Mouse (Mus musculus) stomach, embryonic 14.5 days (tissue): ENCODE measurements around the gene Ttc6. TPM values are rescaled to one million over a fixed set of nuclear protein-coding genes. Genes with fewer than 3 reads are reported as not detected.
A peak's percentile ranks its signal among the peaks of the same experiment; 100 is the strongest.

ENCODE experiments used
- ATAC-seq: fragments of 200-750 bp; cut with Nextera tagmentation; 2 replicates; pipeline ENCODE4 v1.8.0; 2017; ENCODE audit warnings: low read depth, moderate TSS enrichment; ENCODE audit not compliant: insufficient number of reproducible peaks, insufficient read depth, low FRiP score
- H3K27ac ChIP-seq: fragments of 300-500 bp; sonication (generic); 2 replicates; pipeline ENCODE4 v1.5.1; 2014; ENCODE audit warnings: mild to moderate bottlenecking, low read length, moderate library complexity, mixed read lengths
- H3K27me3 ChIP-seq: fragments of 300-500 bp; sonication (generic); 2 replicates; pipeline ENCODE4 v1.6.1; 2014; ENCODE audit warnings: low read length, control low read depth, mixed read lengths; ENCODE audit not compliant: control insufficient read depth, insufficient read depth
- H3K36me3 ChIP-seq: fragments of 300-500 bp; sonication (generic); 2 replicates; pipeline ENCODE4 v1.6.1; 2014; ENCODE audit warnings: mild to moderate bottlenecking, control low read depth, low read length, moderate library complexity, mixed read lengths; ENCODE audit not compliant: control insufficient read depth, insufficient read depth
- H3K4me1 ChIP-seq: fragments of 300-500 bp; sonication (generic); 2 replicates; pipeline ENCODE4 v1.6.1; 2014; ENCODE audit warnings: low read length, control low read depth, mixed read lengths; ENCODE audit not compliant: control insufficient read depth, insufficient read depth
- H3K4me2 ChIP-seq: fragments of 300-500 bp; sonication (generic); replicated peaks from 2 replicates; pipeline ENCODE4 v1.6.1; 2014; ENCODE audit warnings: low read depth, low read length, control low read depth
- H3K4me3 ChIP-seq: fragments of 300-500 bp; sonication (generic); 2 replicates; pipeline ENCODE4 v1.5.1; 2014; ENCODE audit warnings: low read depth, low read length, control low read depth
- H3K9ac ChIP-seq: fragments of 300-500 bp; sonication (generic); replicated peaks from 2 replicates; pipeline ENCODE4 v1.6.1; 2014; ENCODE audit warnings: low read depth, mild to moderate bottlenecking, control low read depth, low read length, moderate library complexity, mixed read lengths
- H3K9me3 ChIP-seq: fragments of 300-500 bp; sonication (generic); 2 replicates; pipeline ENCODE4 v1.6.1; 2016; ENCODE audit warnings: low read depth, low read length, control low read depth; ENCODE audit not compliant: control insufficient read depth
- WGBS: fragments of 180-500 bp; shearing (Covaris S2); extraction: QIAGEN DNeasy Blood & Tissue Kit; methylation state at CpG from one replicate; pipeline ENCODE4 v1.1.7; 2014; 5-methylcytosine and 5-hydroxymethylcytosine counted together
- polyA plus RNA-seq: library from polyadenylated mRNA; unstranded; fragments of >200 nt; fragmentation: Nextera tagmentation; extraction: Ambion mirVana; gene quantifications from 2 replicates; pipeline ENCODE4 v1.2.1, GENCODE M21; 2014

Ttc6 gene
- polyA plus RNA-seq, 1 experiment from 2014 or later: 11.4 TPM

GRCm38 (mm10) chr12:57536909-57537670, 26.8 kb upstream of the Ttc6 start:
- Histone ChIP-seq H3K27ac (peak overlapping the region; percentile 91), H3K4me3 (no peak overlapping the region)
- ATAC-seq: no peak

GRCm38 (mm10) chr12:57537791-57538587, 25.9 kb upstream of the Ttc6 start:
- Histone ChIP-seq H3K27me3 (peaks cover 40% of the 10 kb centered on the region), H3K4me2 (peak overlapping the region; percentile 46), H3K4me3 (peak overlapping the region; percentile 34), H3K9me3 (no peaks in the 10 kb centered on the region), H3K4me1 (no peaks in the 10 kb centered on the region; the same call in 1 of the 2 replicates), H3K36me3 (no peaks in the 10 kb centered on the region), H3K27ac (peak overlapping the region; percentile 80; the same call in 1 of the 2 replicates), H3K9ac (0 out of 2 replicates have a peak overlapping the region, but pooled peaks have one; percentile 21)
- WGBS: under 1% methylated on average over 21 of the region's 21 CpGs
- no peak for ATAC-seq

More at GRCm38 (mm10) chr12:57536909-57537670, 26.8 kb upstream of the Ttc6 start:
- Histone ChIP-seq H3K27me3 (peaks cover 34% of the 10 kb centered on the region), H3K9ac (0 out of 2 replicates have a peak overlapping the region, but pooled peaks have one; percentile 26), H3K36me3 (no peaks in the 10 kb centered on the region), H3K9me3 (no peaks in the 10 kb centered on the region), H3K4me1 (no peaks in the 10 kb centered on the region; the same call in 1 of the 2 replicates), H3K4me2 (peak overlapping the region; percentile 26; the same call in 1 of the 2 replicates)
- WGBS: 5% methylated on average over 11 of the region's 11 CpGs

- ATAC-seq: no peak
- no peaks in the 10 kb centered on the region for H3K36me3 ChIP-seq
Measured at GRCm38 (mm10) chr12:57538588-57539550, 25.0 kb upstream of the Ttc6 start.

GRCm38 (mm10) chr12:57539551-57539985, 24.3 kb upstream of the Ttc6 start:
- no peaks in the 10 kb centered on the region; the same call in 1 of the 2 replicates for H3K4me1 ChIP-seq
- H3K9ac ChIP-seq: peak overlapping the region; percentile 68
- no peak for ATAC-seq
- peaks cover 42% of the 10 kb centered on the region for H3K27me3 ChIP-seq
- no peaks in the 10 kb centered on the region for H3K36me3 ChIP-seq
- no peaks in the 10 kb centered on the region for H3K9me3 ChIP-seq
- H3K4me3 ChIP-seq: peak overlapping the region; percentile 34
- peak overlapping the region; percentile 46; the same call in 1 of the 2 replicates for H3K4me2 ChIP-seq
- peak overlapping the region; percentile 80 for H3K27ac ChIP-seq
- 2% methylated on average over 10 of the region's 10 CpGs for WGBS

More at GRCm38 (mm10) chr12:57538588-57539550, 25.0 kb upstream of the Ttc6 start:
- under 1% methylated on average over 62 of the region's 63 CpGs for WGBS
- H3K9ac ChIP-seq: peak overlapping the region; percentile 68
- peak overlapping the region; percentile 46 for H3K4me2 ChIP-seq
- peak overlapping the region; percentile 80 for H3K27ac ChIP-seq
- H3K4me1 ChIP-seq: no peaks in the 10 kb centered on the region; the same call in 1 of the 2 replicates
- H3K9me3 ChIP-seq: no peaks in the 10 kb centered on the region
- peaks cover 46% of the 10 kb centered on the region for H3K27me3 ChIP-seq
- peak overlapping the region; percentile 34 for H3K4me3 ChIP-seq

GRCm38 (mm10) chr12:57541118-57541517, 22.8 kb upstream of the Ttc6 start:
- peak overlapping the region; percentile 24 for H3K4me2 ChIP-seq
- H3K4me3 ChIP-seq: peak overlapping the region; percentile 46
- no peak for ATAC-seq
- WGBS: 9% methylated on average over 6 of the region's 6 CpGs
- H3K9ac ChIP-seq: no peak overlapping the region
- peaks cover 33% of the 10 kb centered on the region for H3K27me3 ChIP-seq
- H3K9me3 ChIP-seq: no peaks in the 10 kb centered on the region
- H3K4me1 ChIP-seq: peaks cover 7% of the 10 kb centered on the region; the same call in 1 of the 2 replicates
- H3K36me3 ChIP-seq: no peaks in the 10 kb centered on the region
- H3K27ac ChIP-seq: peak overlapping the region; percentile 64; the same call in 1 of the 2 replicates

- Histone ChIP-seq H3K9ac (peak overlapping the region; percentile 43), H3K27ac (peak overlapping the region; percentile 64), H3K27me3 (peaks cover 36% of the 10 kb centered on the region), H3K4me3 (peak overlapping the region; percentile 46), H3K9me3 (no peaks in the 10 kb centered on the region), H3K4me2 (peak overlapping the region; percentile 24), H3K4me1 (peaks cover 7% of the 10 kb centered on the region; the same call in 1 of the 2 replicates), H3K36me3 (no peaks in the 10 kb centered on the region)
- ATAC-seq: no peak
- 1% methylated on average over 46 of the region's 46 CpGs for WGBS
Measured at GRCm38 (mm10) chr12:57541931-57542745, 21.8 kb upstream of the Ttc6 start.
